Mouse (Mus musculus): ENCODE results near the gene B020004J07Rik. TPM values are rescaled to one million over a fixed set of nuclear protein-coding genes. Genes with fewer than 3 reads are reported as not detected.
"Not testable (repeated sequence)": the region's sequence is repeated elsewhere in the genome, so short reads cannot be mapped to it uniquely, and the experiment has no call there.

The B020004J07Rik gene
- not detected in 2 replicates for polyA plus RNA-seq (2015; fragmentation: Nextera tagmentation; extraction: Ambion mirVana)

GRCm38 (mm10) chr4:101843923-101844322 is at the start of gene B020004J07Rik:
TSS of gene B020004J07Rik (minus strand) at chr4:101844023.
- not testable (repeated sequence) for H3K27ac ChIP-seq (ENCODE audit: low read length); H3K4me2 ChIP-seq (ENCODE audit: low read depth, low read length); H3K9ac ChIP-seq (ENCODE audit: low read length); H3K9me3 ChIP-seq (replicated peaks; ENCODE audit: control insufficient read depth, low read length); H3K4me1 ChIP-seq (ENCODE audit: control insufficient read depth, insufficient read depth, low read length); H3K4me3 ChIP-seq (replicated peaks; ENCODE audit: low read length); H3K27me3 ChIP-seq (ENCODE audit: control insufficient read depth, insufficient read depth, low read length); H3K36me3 ChIP-seq (ENCODE audit: control insufficient read depth, insufficient read depth, low read length); ATAC-seq (ENCODE audit: insufficient read depth, low FRiP score)
- WGBS: 88% methylated on average over 3 of the region's 4 CpGs

GRCm38 (mm10) chr4:101889377-101889776 is 45.6 kb upstream of the B020004J07Rik start:
- Histone ChIP-seq H3K27me3 (ENCODE audit: control insufficient read depth, insufficient read depth, low read length) (no peaks in the 10 kb centered on the region), H3K27ac (ENCODE audit: low read length) (no peak overlapping the region), H3K4me3 (replicated peaks; ENCODE audit: low read length) (no peak overlapping the region), H3K4me1 (ENCODE audit: control insufficient read depth, insufficient read depth, low read length) (no peaks in the 10 kb centered on the region), H3K4me2 (ENCODE audit: low read depth, low read length) (no peak overlapping the region), H3K9ac (ENCODE audit: low read length) (no peak overlapping the region), H3K36me3 (ENCODE audit: control insufficient read depth, insufficient read depth, low read length) (no peaks in the 10 kb centered on the region), H3K9me3 (replicated peaks; ENCODE audit: control insufficient read depth, low read length) (no peaks in the 10 kb centered on the region)
- no peak for ATAC-seq (ENCODE audit: insufficient read depth, low FRiP score)

GRCm38 (mm10) chr4:101883641-101884040 is 39.8 kb upstream of the B020004J07Rik start:
- 38% methylated on average over 3 of the region's 3 CpGs for WGBS
- Histone ChIP-seq H3K27me3 (ENCODE audit: control insufficient read depth, insufficient read depth, low read length) (no peaks in the 10 kb centered on the region), H3K27ac (ENCODE audit: low read length) (no peak overlapping the region), H3K9ac (ENCODE audit: low read length) (no peak overlapping the region), H3K4me2 (ENCODE audit: low read depth, low read length) (no peak overlapping the region), H3K36me3 (ENCODE audit: control insufficient read depth, insufficient read depth, low read length) (no peaks in the 10 kb centered on the region), H3K9me3 (replicated peaks; ENCODE audit: control insufficient read depth, low read length) (no peaks in the 10 kb centered on the region), H3K4me1 (ENCODE audit: control insufficient read depth, insufficient read depth, low read length) (no peaks in the 10 kb centered on the region), H3K4me3 (replicated peaks; ENCODE audit: low read length) (no peak overlapping the region)
- ATAC-seq (ENCODE audit: insufficient read depth, low FRiP score): no peak

- not testable (repeated sequence) for H3K9ac ChIP-seq (ENCODE audit: low read length); H3K27ac ChIP-seq (ENCODE audit: low read length); H3K4me3 ChIP-seq (replicated peaks; ENCODE audit: low read length); H3K4me1 ChIP-seq (ENCODE audit: control insufficient read depth, insufficient read depth, low read length); H3K36me3 ChIP-seq (ENCODE audit: control insufficient read depth, insufficient read depth, low read length); ATAC-seq (ENCODE audit: insufficient read depth, low FRiP score); H3K4me2 ChIP-seq (ENCODE audit: low read depth, low read length); H3K9me3 ChIP-seq (replicated peaks; ENCODE audit: control insufficient read depth, low read length); H3K27me3 ChIP-seq (ENCODE audit: control insufficient read depth, insufficient read depth, low read length)
- 76% methylated on average over 15 of the region's 15 CpGs for WGBS
Measured at GRCm38 (mm10) chr4:101875687-101876086, 31.9 kb upstream of the B020004J07Rik start.

GRCm38 (mm10) chr4:101872031-101872430 is 28.2 kb upstream of the B020004J07Rik start:
- not testable (repeated sequence) for H3K27ac ChIP-seq (ENCODE audit: low read length); H3K9me3 ChIP-seq (replicated peaks; ENCODE audit: control insufficient read depth, low read length); H3K4me2 ChIP-seq (ENCODE audit: low read depth, low read length); H3K27me3 ChIP-seq (ENCODE audit: control insufficient read depth, insufficient read depth, low read length); H3K4me1 ChIP-seq (ENCODE audit: control insufficient read depth, insufficient read depth, low read length); H3K9ac ChIP-seq (ENCODE audit: low read length); H3K4me3 ChIP-seq (replicated peaks; ENCODE audit: low read length); ATAC-seq (ENCODE audit: insufficient read depth, low FRiP score); H3K36me3 ChIP-seq (ENCODE audit: control insufficient read depth, insufficient read depth, low read length)
- 73% methylated on average over 2 of the region's 2 CpGs for WGBS

- H3K4me2 ChIP-seq (ENCODE audit: low read depth, low read length): no peak overlapping the region
- H3K9ac ChIP-seq (ENCODE audit: low read length): no peak overlapping the region
- H3K4me1 ChIP-seq (ENCODE audit: control insufficient read depth, insufficient read depth, low read length): no peaks in the 10 kb centered on the region
- ATAC-seq (ENCODE audit: insufficient read depth, low FRiP score): no peak
- H3K36me3 ChIP-seq (ENCODE audit: control insufficient read depth, insufficient read depth, low read length): no peaks in the 10 kb centered on the region
- no peaks in the 10 kb centered on the region for H3K9me3 ChIP-seq (replicated peaks; ENCODE audit: control insufficient read depth, low read length)
- 84% methylated on average over 5 of the region's 6 CpGs for WGBS
- no peaks in the 10 kb centered on the region for H3K27me3 ChIP-seq (ENCODE audit: control insufficient read depth, insufficient read depth, low read length)
- no peak overlapping the region for H3K4me3 ChIP-seq (replicated peaks; ENCODE audit: low read length)
- no peak overlapping the region for H3K27ac ChIP-seq (ENCODE audit: low read length)
Measured at GRCm38 (mm10) chr4:101862289-101862688, 18.5 kb upstream of the B020004J07Rik start.

GRCm38 (mm10) chr4:101860873-101861272 is 17.1 kb upstream of the B020004J07Rik start:
- no peak overlapping the region for H3K9ac ChIP-seq (ENCODE audit: low read length)
- no peaks in the 10 kb centered on the region for H3K27me3 ChIP-seq (ENCODE audit: control insufficient read depth, insufficient read depth, low read length)
- no peaks in the 10 kb centered on the region for H3K9me3 ChIP-seq (replicated peaks; ENCODE audit: control insufficient read depth, low read length)
- WGBS: 42% methylated on average over 6 of the region's 6 CpGs
- ATAC-seq (ENCODE audit: insufficient read depth, low FRiP score): no peak
- no peak overlapping the region for H3K4me3 ChIP-seq (replicated peaks; ENCODE audit: low read length)
- H3K36me3 ChIP-seq (ENCODE audit: control insufficient read depth, insufficient read depth, low read length): no peaks in the 10 kb centered on the region
- H3K27ac ChIP-seq (ENCODE audit: low read length): no peak overlapping the region
- no peak overlapping the region for H3K4me2 ChIP-seq (ENCODE audit: low read depth, low read length)
- H3K4me1 ChIP-seq (ENCODE audit: control insufficient read depth, insufficient read depth, low read length): no peaks in the 10 kb centered on the region

- Histone ChIP-seq H3K9ac (ENCODE audit: low read length) (no peak overlapping the region), H3K4me1 (ENCODE audit: control insufficient read depth, insufficient read depth, low read length) (no peaks in the 10 kb centered on the region), H3K9me3 (replicated peaks; ENCODE audit: control insufficient read depth, low read length) (0 out of 2 replicates have a peak, but pooled peaks cover 6% of the 10 kb centered on the region), H3K27ac (ENCODE audit: low read length) (no peak overlapping the region), H3K36me3 (ENCODE audit: control insufficient read depth, insufficient read depth, low read length) (no peaks in the 10 kb centered on the region), H3K27me3 (ENCODE audit: control insufficient read depth, insufficient read depth, low read length) (no peaks in the 10 kb centered on the region), H3K4me2 (ENCODE audit: low read depth, low read length) (no peak overlapping the region), H3K4me3 (replicated peaks; ENCODE audit: low read length) (no peak overlapping the region)
- WGBS: 53% methylated on average over 2 of the region's 2 CpGs
- no peak for ATAC-seq (ENCODE audit: insufficient read depth, low FRiP score)
Measured at GRCm38 (mm10) chr4:101850908-101851307, 7.1 kb upstream of the B020004J07Rik start.

Data from stomach, embryonic 16.5 days (tissue).